Mouse (Mus musculus) hindbrain, embryonic 16.5 days (tissue): ENCODE measurements around the gene Zfp60. TPM values are rescaled to one million over a fixed set of nuclear protein-coding genes. Genes with fewer than 3 reads are reported as not detected.
A peak's percentile ranks its signal among the peaks of the same experiment; 100 is the strongest.

ENCODE experiments used
- ATAC-seq: fragments of 200-750 bp; cut with Nextera tagmentation; 2 replicates; pipeline ENCODE4 v1.8.0; 2017; ENCODE audit warnings: moderate TSS enrichment, moderate library complexity
- H3K27ac ChIP-seq: fragments of 300-500 bp; sonication (generic); 2 replicates; pipeline ENCODE4 v1.5.1; 2014; ENCODE audit warnings: low read depth, mild to moderate bottlenecking, control low read depth, low read length, moderate library complexity
- H3K27me3 ChIP-seq: fragments of 300-500 bp; sonication (generic); replicated peaks from 2 replicates; pipeline ENCODE4 v1.6.1; 2014; ENCODE audit warnings: low read length; ENCODE audit not compliant: control insufficient read depth, insufficient read depth
- H3K36me3 ChIP-seq: fragments of 300-500 bp; sonication (generic); 2 replicates; pipeline ENCODE4 v1.6.1; 2014; ENCODE audit warnings: mild to moderate bottlenecking, low read length, moderate library complexity, mixed read lengths; ENCODE audit not compliant: control insufficient read depth, insufficient read depth
- H3K4me1 ChIP-seq: fragments of 300-500 bp; sonication (generic); 2 replicates; pipeline ENCODE4 v1.6.1; 2014; ENCODE audit warnings: low read depth, low read length; ENCODE audit not compliant: control insufficient read depth, insufficient read depth
- H3K4me2 ChIP-seq: fragments of 300-500 bp; sonication (generic); 2 replicates; pipeline ENCODE4 v1.6.1; 2014; ENCODE audit warnings: mild to moderate bottlenecking, low read length, control low read depth, moderate library complexity
- H3K4me3 ChIP-seq: fragments of 300-500 bp; sonication (generic); 2 replicates; pipeline ENCODE4 v1.5.1; 2014; ENCODE audit warnings: mild to moderate bottlenecking, low read length, control low read depth, moderate library complexity
- H3K9ac ChIP-seq: fragments of 300-500 bp; sonication (generic); 2 replicates; pipeline ENCODE4 v1.6.1; 2014; ENCODE audit warnings: low read depth, mild to moderate bottlenecking, control low read depth, low read length, moderate library complexity
- H3K9me3 ChIP-seq: fragments of 300-500 bp; sonication (generic); 2 replicates; pipeline ENCODE4 v1.6.1; 2014; ENCODE audit warnings: mild to moderate bottlenecking, low read length, moderate library complexity; ENCODE audit not compliant: control insufficient read depth
- WGBS: fragments of 180-500 bp; shearing (Covaris S2); extraction: QIAGEN DNeasy Blood & Tissue Kit; methylation state at CpG from one replicate; pipeline ENCODE4 v1.1.7; 2014; 5-methylcytosine and 5-hydroxymethylcytosine counted together
- polyA plus RNA-seq: library from polyadenylated mRNA; unstranded; fragments of >200 nt; fragmentation: Nextera tagmentation; extraction: Ambion mirVana; gene quantifications from 2 replicates; pipeline ENCODE4 v1.2.1, GENCODE M21; 2015

Zfp60 gene
- polyA plus RNA-seq, 1 experiment from 2014 or later = 84.1 TPM

DNA sequence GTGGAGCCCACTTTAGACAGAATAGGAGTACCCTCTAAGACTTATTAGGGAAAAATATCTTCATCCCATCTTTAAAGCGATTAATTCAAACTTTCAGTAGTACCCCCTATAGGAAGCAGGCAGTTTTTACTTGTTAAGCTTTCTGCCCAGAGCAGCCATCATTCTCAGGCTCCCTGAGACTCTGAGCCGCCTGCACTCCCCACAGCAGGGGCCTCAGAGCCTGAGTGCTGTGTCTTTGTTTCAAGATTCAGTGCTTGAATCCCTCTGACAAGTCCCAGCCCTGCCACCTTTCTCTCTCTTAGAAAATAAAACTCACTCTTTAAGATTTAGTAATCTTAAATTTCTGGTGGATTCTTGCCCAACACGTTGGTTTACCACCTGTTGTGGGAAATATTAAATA lies 34.5 kb upstream of the Zfp60 start:
- H3K9ac ChIP-seq = no peak overlapping the region

DNA sequence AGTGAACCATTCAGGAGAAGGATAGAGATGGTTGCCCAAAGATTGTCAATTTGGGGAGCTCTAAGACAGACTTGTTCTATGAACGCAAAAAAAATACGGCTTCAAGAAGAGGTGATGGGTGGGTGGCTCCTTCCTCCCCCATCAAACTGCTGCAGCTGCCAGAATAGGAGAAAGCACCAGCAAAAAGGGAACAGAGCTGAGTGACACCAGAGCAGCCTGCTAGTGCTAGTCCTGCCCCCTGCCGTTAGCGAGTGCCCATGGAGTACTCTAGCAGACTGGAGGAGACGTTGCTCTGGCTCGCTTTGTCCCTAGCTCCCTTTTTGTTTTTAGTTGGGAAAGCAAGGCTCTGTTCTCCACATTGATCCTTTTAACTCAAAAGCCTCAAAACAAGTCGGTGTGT lies 20.8 kb upstream of the Zfp60 start:
- Histone ChIP-seq H3K27ac (no peak overlapping the region), H3K9ac (no peak overlapping the region), H3K4me2 (no peak overlapping the region), H3K27me3 (no peaks in the 10 kb centered on the region), H3K9me3 (peaks cover 2% of the 10 kb centered on the region; the same call in 1 of the 2 replicates), H3K4me3 (no peak overlapping the region), H3K36me3 (no peaks in the 10 kb centered on the region), H3K4me1 (no peaks in the 10 kb centered on the region)
- ATAC-seq = no peak
- WGBS = 84% methylated on average over 7 of the region's 7 CpGs

More for the DNA sequence above, 34.5 kb upstream of the Zfp60 start:
- Histone ChIP-seq H3K36me3 (peaks cover 9% of the 10 kb centered on the region; the same call in 1 of the 2 replicates), H3K9me3 (no peaks in the 10 kb centered on the region), H3K4me3 (no peak overlapping the region), H3K4me1 (no peaks in the 10 kb centered on the region), H3K4me2 (no peak overlapping the region), H3K27me3 (no peaks in the 10 kb centered on the region), H3K27ac (no peak overlapping the region)
- WGBS = 32% methylated on average over 3 of the region's 3 CpGs
- no peak for ATAC-seq

DNA sequence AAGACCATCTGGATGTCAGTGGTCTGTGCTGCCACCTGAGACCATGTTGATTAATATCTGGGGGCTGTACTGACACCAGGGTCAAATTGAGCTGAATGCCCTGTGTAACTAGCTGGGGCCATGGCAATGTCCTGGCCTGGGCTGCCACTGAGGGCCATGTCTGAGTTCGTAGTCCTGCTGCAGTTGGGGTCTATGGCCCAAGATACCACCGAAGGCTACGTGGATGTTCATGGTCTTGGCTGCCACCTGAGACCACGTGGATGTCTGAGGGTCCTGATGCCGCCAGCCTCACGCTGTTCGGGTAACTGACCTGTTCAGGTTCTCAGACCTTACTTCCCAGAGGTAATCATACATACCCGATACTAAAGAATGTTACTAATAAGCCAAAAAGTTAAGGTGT lies 9.2 kb upstream of the Zfp60 start:
- no peak for ATAC-seq
- 93% methylated on average over 8 of the region's 8 CpGs for WGBS

DNA sequence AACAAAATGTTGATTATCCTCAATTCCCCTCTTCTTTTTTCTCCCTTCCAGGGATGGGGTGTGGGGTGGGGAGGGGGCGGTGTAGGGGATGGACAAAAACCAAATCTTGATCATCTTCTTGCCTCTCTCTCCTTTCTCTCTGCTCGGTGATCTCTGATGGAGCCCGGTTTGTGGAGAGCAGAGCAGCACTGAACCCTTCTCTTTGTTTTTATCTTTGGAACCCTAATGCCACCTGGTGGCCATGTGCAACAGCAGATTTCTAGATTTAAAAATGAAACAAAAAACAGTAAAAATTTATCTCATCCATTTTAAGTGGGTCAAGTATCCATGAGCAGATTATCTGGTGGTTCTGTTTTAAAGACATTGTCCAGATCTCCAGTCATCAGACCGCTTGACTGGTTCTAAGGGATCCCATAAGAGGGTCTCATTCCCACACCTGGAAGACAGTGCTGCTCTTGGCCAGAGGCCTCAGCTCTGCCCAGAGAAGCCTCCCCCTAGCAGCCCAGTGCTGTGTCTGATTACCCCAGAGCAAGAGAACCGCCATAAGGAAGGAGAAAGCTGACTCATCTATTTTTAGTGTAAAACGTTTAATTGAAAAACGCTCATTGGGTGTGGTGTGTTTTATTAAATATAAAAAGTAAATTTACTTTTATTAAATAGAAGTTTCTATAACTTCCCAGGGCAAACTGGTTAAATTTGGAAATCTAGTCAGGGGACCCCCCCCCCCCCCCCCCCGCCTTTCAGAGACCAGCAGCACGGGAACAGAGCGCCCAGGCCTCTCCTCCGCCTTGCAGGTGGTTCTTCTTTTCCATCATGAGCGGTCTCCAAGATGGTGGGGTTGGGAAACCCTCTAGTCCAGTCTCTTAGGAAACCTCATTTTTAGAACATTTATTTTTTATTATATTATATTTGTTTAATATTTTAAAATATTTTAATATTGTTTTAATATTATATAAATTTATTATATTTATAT lies 5.3 kb upstream of the Zfp60 start:
- Histone ChIP-seq H3K9ac (peak overlapping the region; percentile 45), H3K27ac (peak overlapping the region; percentile 80), H3K4me3 (no peak overlapping the region), H3K27me3 (no peaks in the 10 kb centered on the region), H3K4me2 (peak overlapping the region; percentile 31), H3K36me3 (no peaks in the 10 kb centered on the region), H3K4me1 (no peaks in the 10 kb centered on the region), H3K9me3 (no peaks in the 10 kb centered on the region)
- peak; percentile 84 for ATAC-seq
- 40% methylated on average over 12 of the region's 12 CpGs for WGBS

More for the DNA sequence above, 9.2 kb upstream of the Zfp60 start:
- Histone ChIP-seq H3K4me2 (no peak overlapping the region), H3K9me3 (no peaks in the 10 kb centered on the region), H3K27ac (no peak overlapping the region), H3K9ac (no peak overlapping the region), H3K4me3 (no peak overlapping the region), H3K4me1 (no peaks in the 10 kb centered on the region), H3K27me3 (no peaks in the 10 kb centered on the region), H3K36me3 (no peaks in the 10 kb centered on the region)

DNA sequence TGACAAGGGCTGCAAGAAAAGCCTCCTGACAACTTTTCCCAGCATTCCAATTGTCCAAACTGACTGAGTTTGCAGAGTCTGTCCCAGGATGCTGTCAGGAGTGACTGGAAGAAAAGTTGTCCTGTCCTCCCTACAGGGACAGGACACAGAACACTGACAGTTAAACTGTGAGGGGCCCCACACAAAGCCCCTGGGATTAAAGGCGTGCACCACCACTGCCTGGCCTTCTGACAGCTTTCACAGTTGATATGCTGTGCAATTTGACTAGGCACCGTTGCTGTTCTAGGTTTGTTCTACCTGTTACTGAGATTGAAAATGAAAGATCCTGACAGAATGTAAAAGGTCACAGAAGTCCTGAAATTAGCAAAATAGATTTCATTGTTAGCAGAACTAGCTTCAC lies 3.7 kb upstream of the Zfp60 start:
- Histone ChIP-seq H3K4me3 (no peak overlapping the region), H3K4me2 (no peak overlapping the region), H3K27ac (no peak overlapping the region), H3K4me1 (no peaks in the 10 kb centered on the region; the same call in 1 of the 2 replicates), H3K27me3 (no peaks in the 10 kb centered on the region), H3K36me3 (no peaks in the 10 kb centered on the region), H3K9ac (no peak overlapping the region), H3K9me3 (no peaks in the 10 kb centered on the region)
- ATAC-seq = no peak
- 58% methylated on average over 2 of the region's 2 CpGs for WGBS

DNA sequence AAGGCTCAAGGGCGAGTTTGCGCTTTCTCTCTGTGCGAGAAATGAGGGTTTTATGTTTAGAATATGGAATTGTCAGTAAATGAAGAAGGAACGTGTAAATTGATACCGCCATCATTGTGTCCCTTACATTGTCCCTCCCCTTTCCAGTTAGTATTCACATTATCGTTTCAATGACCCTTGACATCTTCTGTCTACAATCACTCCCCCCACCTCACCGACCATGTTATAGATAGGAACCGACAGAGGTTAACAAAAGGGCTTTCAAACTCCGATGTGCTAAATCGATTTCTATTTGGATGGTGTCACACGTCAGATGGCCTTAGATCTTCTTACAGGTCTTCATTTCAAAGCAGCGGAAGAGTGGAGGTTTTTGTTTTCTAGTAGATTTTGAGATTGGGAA lies 757 bp downstream of the Zfp60 start:
- no peak for ATAC-seq
- peaks cover 26% of the 10 kb centered on the region for H3K4me1 ChIP-seq
- no peaks in the 10 kb centered on the region for H3K27me3 ChIP-seq
- H3K9ac ChIP-seq = peak overlapping the region; percentile 86
- peak overlapping the region; percentile 65 for H3K4me2 ChIP-seq
- H3K27ac ChIP-seq = peak overlapping the region; percentile 98
- 2% methylated on average over 12 of the region's 12 CpGs for WGBS
- no peaks in the 10 kb centered on the region for H3K9me3 ChIP-seq
- peak overlapping the region; percentile 60 for H3K4me3 ChIP-seq
- no peaks in the 10 kb centered on the region for H3K36me3 ChIP-seq

DNA sequence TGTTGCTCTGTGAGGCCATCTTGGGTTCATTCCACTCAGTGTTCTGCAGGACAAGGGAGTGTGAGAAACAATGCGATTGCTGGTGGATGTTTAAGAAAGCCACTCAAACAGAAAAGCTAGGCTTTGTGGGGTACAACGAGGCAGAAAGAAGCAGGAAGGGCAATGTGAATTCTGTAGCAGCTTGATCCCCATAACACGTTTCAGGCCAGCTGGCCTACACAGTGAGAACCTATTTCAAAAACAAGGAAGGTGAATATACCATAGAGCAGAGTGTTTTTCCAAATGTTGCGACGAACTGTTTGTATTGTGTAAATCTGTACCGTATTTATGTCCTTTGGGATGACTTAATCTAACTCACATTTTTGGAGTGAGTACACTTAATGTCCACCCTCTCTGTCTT lies 1.3 kb downstream of the Zfp60 start:
- peak overlapping the region; percentile 86 for H3K9ac ChIP-seq
- peak overlapping the region; percentile 98 for H3K27ac ChIP-seq
- 48% methylated on average over 6 of the region's 6 CpGs for WGBS
- peaks cover 26% of the 10 kb centered on the region for H3K4me1 ChIP-seq
- H3K4me2 ChIP-seq = peak overlapping the region; percentile 65
- H3K27me3 ChIP-seq = no peaks in the 10 kb centered on the region
- peak overlapping the region; percentile 60 for H3K4me3 ChIP-seq
- H3K9me3 ChIP-seq = no peaks in the 10 kb centered on the region
- no peak for ATAC-seq
- H3K36me3 ChIP-seq = no peaks in the 10 kb centered on the region

DNA sequence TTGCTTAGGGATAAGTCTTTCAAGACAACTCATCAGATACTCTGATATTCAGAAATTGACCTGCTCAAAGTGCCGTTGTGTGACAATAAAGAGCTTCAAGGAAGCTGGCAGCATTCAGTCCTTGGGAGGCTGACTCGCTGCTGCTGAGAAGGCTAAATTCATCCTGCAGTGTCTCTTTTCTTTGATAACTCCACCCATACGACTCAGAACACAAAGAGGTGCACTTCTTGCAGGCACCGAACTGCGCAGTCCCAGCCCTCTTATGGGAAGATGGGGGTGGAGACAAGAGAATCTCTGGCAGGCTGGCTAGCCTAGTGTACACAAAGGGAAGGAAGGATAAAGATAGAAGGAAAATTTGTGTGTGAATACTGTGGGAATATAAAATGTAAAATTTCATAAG lies 4.3 kb downstream of the Zfp60 start:
- H3K4me3 ChIP-seq = no peak overlapping the region
- peak overlapping the region; percentile 14; the same call in 1 of the 2 replicates for H3K9ac ChIP-seq
- H3K4me1 ChIP-seq = peaks cover 26% of the 10 kb centered on the region
- H3K9me3 ChIP-seq = no peaks in the 10 kb centered on the region
- peaks cover 18% of the 10 kb centered on the region for H3K36me3 ChIP-seq
- H3K4me2 ChIP-seq = peak overlapping the region; percentile 47
- H3K27me3 ChIP-seq = no peaks in the 10 kb centered on the region
- 11% methylated on average over 5 of the region's 5 CpGs for WGBS
- ATAC-seq = no peak
- H3K27ac ChIP-seq = peak overlapping the region; percentile 44

DNA sequence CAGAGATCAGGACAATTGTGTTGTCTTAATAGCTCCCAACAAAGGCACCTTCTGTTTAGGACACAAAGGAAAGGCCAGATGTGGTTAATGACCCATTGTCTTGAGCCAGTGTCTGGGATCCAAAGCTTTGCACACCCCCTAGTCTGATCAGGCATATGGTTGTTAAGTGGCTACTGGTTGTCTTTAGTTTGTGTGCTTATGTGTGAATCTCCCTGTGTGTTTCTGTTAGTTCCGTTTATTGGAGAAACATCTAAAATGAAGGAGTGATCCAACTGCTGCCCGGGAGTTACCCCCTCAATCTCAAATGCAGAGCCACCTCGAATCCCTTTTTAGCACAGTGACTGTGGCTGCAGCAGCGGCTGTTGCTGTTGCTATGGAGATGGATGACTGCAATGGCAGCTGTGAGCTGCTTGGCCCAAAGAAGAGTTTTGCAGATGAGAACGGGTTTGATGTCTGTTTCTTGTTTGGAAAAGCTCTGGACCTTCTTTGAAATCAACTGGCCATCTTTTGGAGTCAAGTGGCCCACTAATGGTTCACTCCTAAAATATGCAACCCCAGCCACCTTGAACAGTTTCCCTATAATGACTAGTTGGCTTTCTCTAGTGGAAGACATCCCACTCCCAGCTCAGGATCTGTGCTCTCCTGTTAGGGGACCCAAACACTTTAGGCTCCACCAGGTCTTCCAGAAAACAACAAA lies 25.3 kb downstream of the Zfp60 start:
- H3K27me3 ChIP-seq = no peaks in the 10 kb centered on the region
- no peak overlapping the region for H3K4me2 ChIP-seq
- 10% methylated on average over 5 of the region's 5 CpGs for WGBS

More for the DNA sequence above, 25.3 kb downstream of the Zfp60 start:
- Histone ChIP-seq H3K9me3 (peaks cover under 1% of the 10 kb centered on the region; the same call in 1 of the 2 replicates), H3K9ac (no peak overlapping the region), H3K4me3 (no peak overlapping the region), H3K27ac (peak overlapping the region; percentile 9; the same call in 1 of the 2 replicates), H3K4me1 (peaks cover 8% of the 10 kb centered on the region), H3K36me3 (peaks cover 6% of the 10 kb centered on the region; the same call in 1 of the 2 replicates)
- ATAC-seq = peak; percentile 77
